25 mouse cellular contexts compared by ENCODE assay signal in the genomic region with DNA sequence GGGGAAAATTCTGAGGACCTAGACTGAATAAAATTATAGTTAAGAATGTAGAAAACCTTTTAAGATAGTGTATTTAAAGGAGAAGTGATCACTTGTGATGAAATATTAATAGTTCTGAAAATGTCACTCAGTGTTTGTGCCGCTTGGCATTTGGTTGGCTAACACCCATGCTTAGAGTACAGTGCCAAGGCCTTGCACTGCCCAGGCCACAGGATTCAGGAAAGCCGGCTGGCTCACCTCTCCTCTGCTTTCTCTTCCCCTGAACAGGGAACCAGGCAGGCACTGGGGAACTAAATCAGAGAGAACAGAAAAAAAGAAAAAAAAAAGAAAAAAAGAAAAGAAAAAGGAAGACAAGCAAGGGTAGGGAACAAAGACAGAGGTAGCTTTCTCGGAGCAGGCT. TPM values are rescaled to one million over a fixed set of nuclear protein-coding genes. Genes with fewer than 3 reads are reported as not detected.
"Had no signal": no experiment of that assay in that cellular context is flagged by ENCODE, and none has a peak within 500 bp of the region (broad histone marks: within the 10 kb centered on the region; RNA-seq: fewer than 3 reads in every experiment).

No protein-coding gene starts in this region.

- H3K27ac ChIP-seq: liver, embryonic 14.5 days; midbrain, embryonic 10.5 days; midbrain, embryonic 13.5 days; midbrain, embryonic 15.5 days; neural tube, embryonic 13.5 days; neural tube, embryonic 15.5 days had no signal

- DNase-seq: lung, adult 18-20 months; lung, embryonic 14.5 days; lung, postnatal 10 days; lung, postnatal 4 days; retina, postnatal 1 day; right cerebral cortex, adult 18-20 months; right cerebral cortex, postnatal 25 days; right cerebral cortex, postnatal 4 days; spleen, adult 18-20 months; thymus, adult 18-20 months; thymus, postnatal 14 days; thymus, postnatal 36 days had no signal

- H3K4me3 ChIP-seq: midbrain, embryonic 10.5 days; midbrain, embryonic 13.5 days; midbrain, embryonic 15.5 days; myocyte; neural tube, embryonic 13.5 days; neural tube, embryonic 15.5 days had no signal

- H3K36me3 ChIP-seq: midbrain, embryonic 10.5 days; midbrain, embryonic 13.5 days; midbrain, embryonic 15.5 days; neural tube, embryonic 13.5 days; neural tube, embryonic 15.5 days had no signal

RNA-seq across cellular contexts. Expression of a gene that starts 2.2 kb away (rescaled TPM):
- polyA plus RNA-seq: liver, embryonic 14.5 days; liver, embryonic 16.5 days; lung, embryonic 14.5 days; lung, embryonic 16.5 days; myocyte; small intestine, adult 2 months; stomach, embryonic 14.5 days; stomach, embryonic 16.5 days; thymus, postnatal 0 days had no signal

RNA-seq across cellular contexts. Expression of a gene that starts 14.7 kb away (rescaled TPM):
- polyA plus RNA-seq: liver, embryonic 16.5 days; myocyte had no signal
